Mouse (Mus musculus): ENCODE measurements around the gene Hoxb5. TPM values are rescaled to one million over a fixed set of nuclear protein-coding genes. Genes with fewer than 3 reads are reported as not detected.

Hoxb5 gene
- polyA plus RNA-seq, 1 experiment from 2014 or later: 33.1 TPM

GRCm38 (mm10) chr11:96311520-96312417, 8.6 kb downstream of the Hoxb5 start:
- H3K9me3 ChIP-seq (ENCODE audit: control insufficient read depth, low read length): no peaks in the 10 kb centered on the region
- H3K27ac ChIP-seq (ENCODE audit: low read depth, low read length): peak overlapping the region; percentile 90
- peak overlapping the region; percentile 14 for H3K4me3 ChIP-seq (ENCODE audit: low read depth, low read length)
- 1% methylated on average over 30 of the region's 31 CpGs for WGBS
- ATAC-seq (ENCODE audit: low FRiP score) (peak; percentile 71), DNase-seq (ENCODE audit: low spot score) (peak; percentile 66)
- H3K9ac ChIP-seq (ENCODE audit: low read depth, low read length): peak overlapping the region; percentile 49
- H3K36me3 ChIP-seq (ENCODE audit: control insufficient read depth, insufficient read depth, low read length): no peaks in the 10 kb centered on the region
- H3K4me2 ChIP-seq (replicated peaks; ENCODE audit: low read depth, low read length): peak overlapping the region; percentile 64
- H3K4me1 ChIP-seq (replicated peaks; ENCODE audit: control insufficient read depth, insufficient read depth, low read length): no peaks in the 10 kb centered on the region
- H3K27me3 ChIP-seq (ENCODE audit: control insufficient read depth, insufficient read depth, low read length): peaks cover 93% of the 10 kb centered on the region

GRCm38 (mm10) chr11:96313134-96313533, 10.0 kb downstream of the Hoxb5 start:
- DNase-seq (ENCODE audit: low spot score) (no peak), ATAC-seq (ENCODE audit: low FRiP score) (no peak)
- peak overlapping the region; percentile 90 for H3K27ac ChIP-seq (ENCODE audit: low read depth, low read length)
- 11% methylated on average over 2 of the region's 2 CpGs for WGBS
- H3K27me3 ChIP-seq (ENCODE audit: control insufficient read depth, insufficient read depth, low read length): peaks cover 86% of the 10 kb centered on the region
- H3K4me2 ChIP-seq (replicated peaks; ENCODE audit: low read depth, low read length): peak overlapping the region; percentile 64
- peak overlapping the region; percentile 29 for H3K9ac ChIP-seq (ENCODE audit: low read depth, low read length)
- no peaks in the 10 kb centered on the region for H3K4me1 ChIP-seq (replicated peaks; ENCODE audit: control insufficient read depth, insufficient read depth, low read length)
- no peaks in the 10 kb centered on the region for H3K36me3 ChIP-seq (ENCODE audit: control insufficient read depth, insufficient read depth, low read length)
- no peaks in the 10 kb centered on the region for H3K9me3 ChIP-seq (ENCODE audit: control insufficient read depth, low read length)
- H3K4me3 ChIP-seq (ENCODE audit: low read depth, low read length): peak overlapping the region; percentile 63

- H3K9ac ChIP-seq (ENCODE audit: low read depth, low read length): peak overlapping the region; percentile 29
- no peak for ATAC-seq (ENCODE audit: low FRiP score)
- no peaks in the 10 kb centered on the region for H3K36me3 ChIP-seq (ENCODE audit: control insufficient read depth, insufficient read depth, low read length)
- H3K4me3 ChIP-seq (ENCODE audit: low read depth, low read length): peak overlapping the region; percentile 63
- 4% methylated on average over 12 of the region's 12 CpGs for WGBS
- H3K4me1 ChIP-seq (replicated peaks; ENCODE audit: control insufficient read depth, insufficient read depth, low read length): no peaks in the 10 kb centered on the region
- peak overlapping the region; percentile 90 for H3K27ac ChIP-seq (ENCODE audit: low read depth, low read length)
- peak overlapping the region; percentile 64 for H3K4me2 ChIP-seq (replicated peaks; ENCODE audit: low read depth, low read length)
- peaks cover 86% of the 10 kb centered on the region for H3K27me3 ChIP-seq (ENCODE audit: control insufficient read depth, insufficient read depth, low read length)
- DNase-seq (ENCODE audit: low spot score): peak; percentile 61
- H3K9me3 ChIP-seq (ENCODE audit: control insufficient read depth, low read length): no peaks in the 10 kb centered on the region
These were observed 10.8 kb downstream of the Hoxb5 start for GRCm38 (mm10) chr11:96313806-96314428.

- Histone ChIP-seq H3K4me1 (replicated peaks; ENCODE audit: control insufficient read depth, insufficient read depth, low read length) (no peaks in the 10 kb centered on the region), H3K27ac (ENCODE audit: low read depth, low read length) (peak overlapping the region; percentile 90), H3K4me3 (ENCODE audit: low read depth, low read length) (peak overlapping the region; percentile 63), H3K4me2 (replicated peaks; ENCODE audit: low read depth, low read length) (peak overlapping the region; percentile 64), H3K9me3 (ENCODE audit: control insufficient read depth, low read length) (no peaks in the 10 kb centered on the region), H3K36me3 (ENCODE audit: control insufficient read depth, insufficient read depth, low read length) (no peaks in the 10 kb centered on the region), H3K9ac (ENCODE audit: low read depth, low read length) (peak overlapping the region; percentile 65), H3K27me3 (ENCODE audit: control insufficient read depth, insufficient read depth, low read length) (peaks cover 86% of the 10 kb centered on the region)
- DNase-seq (ENCODE audit: low spot score) (peak; percentile 64), ATAC-seq (ENCODE audit: low FRiP score) (no peak)
- under 1% methylated on average over 34 of the region's 34 CpGs for WGBS
These were observed 11.7 kb downstream of the Hoxb5 start for GRCm38 (mm10) chr11:96314671-96315343.

DNA sequence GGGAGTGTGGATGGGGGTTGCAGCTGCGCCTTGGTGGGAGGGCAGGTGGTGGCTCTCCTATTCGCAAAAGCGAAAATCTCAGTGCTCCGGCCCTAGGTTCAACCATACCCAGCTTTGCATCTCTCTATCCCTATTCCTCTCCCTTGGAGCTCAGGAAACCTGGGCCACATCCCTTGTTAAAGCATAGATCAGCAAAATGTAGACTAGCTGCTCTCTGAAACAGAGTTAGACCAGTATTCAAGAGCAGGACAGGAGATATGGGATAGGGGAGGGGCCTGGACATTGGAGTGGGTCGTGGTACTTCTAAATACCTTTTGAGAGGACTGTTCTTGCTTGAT, 12.2 kb downstream of the Hoxb5 start:
- H3K9me3 ChIP-seq (ENCODE audit: control insufficient read depth, low read length): no peaks in the 10 kb centered on the region
- peak overlapping the region; percentile 90 for H3K27ac ChIP-seq (ENCODE audit: low read depth, low read length)
- H3K27me3 ChIP-seq (ENCODE audit: control insufficient read depth, insufficient read depth, low read length): peaks cover 86% of the 10 kb centered on the region
- peak overlapping the region; percentile 63 for H3K4me3 ChIP-seq (ENCODE audit: low read depth, low read length)
- peak overlapping the region; percentile 65 for H3K9ac ChIP-seq (ENCODE audit: low read depth, low read length)
- H3K4me2 ChIP-seq (replicated peaks; ENCODE audit: low read depth, low read length): peak overlapping the region; percentile 64
- no peak for ATAC-seq (ENCODE audit: low FRiP score)
- 2% methylated on average over 5 of the region's 5 CpGs for WGBS
- DNase-seq (ENCODE audit: low spot score): peak; percentile 53
- H3K36me3 ChIP-seq (ENCODE audit: control insufficient read depth, insufficient read depth, low read length): no peaks in the 10 kb centered on the region
- H3K4me1 ChIP-seq (replicated peaks; ENCODE audit: control insufficient read depth, insufficient read depth, low read length): no peaks in the 10 kb centered on the region

- H3K4me2 ChIP-seq (replicated peaks; ENCODE audit: low read depth, low read length): peak overlapping the region; percentile 64
- WGBS: 2% methylated on average over 18 of the region's 18 CpGs
- H3K27ac ChIP-seq (ENCODE audit: low read depth, low read length): peak overlapping the region; percentile 98
- H3K9me3 ChIP-seq (ENCODE audit: control insufficient read depth, low read length): no peaks in the 10 kb centered on the region
- H3K36me3 ChIP-seq (ENCODE audit: control insufficient read depth, insufficient read depth, low read length): no peaks in the 10 kb centered on the region
- no peak for ATAC-seq (ENCODE audit: low FRiP score)
- H3K4me1 ChIP-seq (replicated peaks; ENCODE audit: control insufficient read depth, insufficient read depth, low read length): no peaks in the 10 kb centered on the region
- no peak for DNase-seq (ENCODE audit: low spot score)
- H3K9ac ChIP-seq (ENCODE audit: low read depth, low read length): peak overlapping the region; percentile 58
- peaks cover 87% of the 10 kb centered on the region for H3K27me3 ChIP-seq (ENCODE audit: control insufficient read depth, insufficient read depth, low read length)
- peak overlapping the region; percentile 63 for H3K4me3 ChIP-seq (ENCODE audit: low read depth, low read length)
These were observed 13.8 kb downstream of the Hoxb5 start for GRCm38 (mm10) chr11:96316696-96317607.

GRCm38 (mm10) chr11:96317608-96318367, 14.7 kb downstream of the Hoxb5 start, which contains the start of gene Hoxb4:
Gene Hoxb4, plus strand, starts transcription at chr11:96318267.
- 2% methylated on average over 28 of the region's 28 CpGs for WGBS
- Histone ChIP-seq H3K9me3 (ENCODE audit: control insufficient read depth, low read length) (no peaks in the 10 kb centered on the region), H3K4me1 (replicated peaks; ENCODE audit: control insufficient read depth, insufficient read depth, low read length) (no peaks in the 10 kb centered on the region), H3K36me3 (ENCODE audit: control insufficient read depth, insufficient read depth, low read length) (no peaks in the 10 kb centered on the region), H3K9ac (ENCODE audit: low read depth, low read length) (peak within 1 kb of the TSS; percentile 87), H3K27me3 (ENCODE audit: control insufficient read depth, insufficient read depth, low read length) (peaks cover 82% of the 10 kb centered on the region), H3K27ac (ENCODE audit: low read depth, low read length) (peak within 1 kb of the TSS; percentile 98), H3K4me3 (ENCODE audit: low read depth, low read length) (peak within 1 kb of the TSS; percentile 63), H3K4me2 (replicated peaks; ENCODE audit: low read depth, low read length) (peak within 1 kb of the TSS; percentile 64)
- DNase-seq (ENCODE audit: low spot score) (no peak), ATAC-seq (ENCODE audit: low FRiP score) (peak; percentile 53)

Measured in hindbrain, embryonic 11.5 days (tissue).